Mouse (Mus musculus) embryonic facial prominence, embryonic 14.5 days (tissue): ENCODE data around the gene Mras. TPM values are rescaled to one million over a fixed set of nuclear protein-coding genes. Genes with fewer than 3 reads are reported as not detected.

Experiments
- ATAC-seq: fragments of 200-750 bp; cut with Nextera tagmentation; 2 replicates; pipeline ENCODE4 v1.8.0; 2017; ENCODE audit warnings: low read depth, moderate number of reproducible peaks, moderate TSS enrichment
- DNase-seq: peaks from one replicate; pipeline ENCODE4 v3.0.0-alpha.2; 2015; ENCODE audit warnings: low spot score
- H3K27ac ChIP-seq: fragments of 300-500 bp; sonication (generic); replicated peaks from 2 replicates; pipeline ENCODE4 v1.5.1; 2014; ENCODE audit warnings: low read depth, mild to moderate bottlenecking, low read length, moderate library complexity
- H3K27me3 ChIP-seq: fragments of 300-500 bp; sonication (generic); replicated peaks from 2 replicates; pipeline ENCODE4 v1.6.1; 2014; ENCODE audit warnings: low read length; ENCODE audit not compliant: control insufficient read depth, insufficient read depth
- H3K36me3 ChIP-seq: fragments of 300-500 bp; sonication (generic); 2 replicates; pipeline ENCODE4 v1.6.1; 2014; ENCODE audit warnings: low read length, mixed read lengths; ENCODE audit not compliant: control insufficient read depth, insufficient read depth
- H3K4me1 ChIP-seq: fragments of 300-500 bp; sonication (generic); 2 replicates; pipeline ENCODE4 v1.6.1; 2014; ENCODE audit warnings: antibody characterized with exemption, low read length; ENCODE audit not compliant: control insufficient read depth, insufficient read depth
- H3K4me2 ChIP-seq: fragments of 300-500 bp; sonication (generic); 2 replicates; pipeline ENCODE4 v1.6.1; 2014; ENCODE audit warnings: low read depth, mild to moderate bottlenecking, low read length, moderate library complexity, mixed read lengths
- H3K4me3 ChIP-seq: fragments of 300-500 bp; sonication (generic); 2 replicates; pipeline ENCODE4 v1.5.1; 2014; ENCODE audit warnings: low read depth, mild to moderate bottlenecking, low read length
- H3K9ac ChIP-seq: fragments of 300-500 bp; sonication (generic); 2 replicates; pipeline ENCODE4 v1.6.1; 2014; ENCODE audit warnings: low read depth, mild to moderate bottlenecking, low read length, moderate library complexity, mixed read lengths
- H3K9me3 ChIP-seq: fragments of 300-500 bp; sonication (generic); 2 replicates; pipeline ENCODE4 v1.6.1; 2016; ENCODE audit warnings: low read length; ENCODE audit not compliant: control insufficient read depth
- WGBS: fragments of 180-500 bp; shearing (Covaris S2); extraction: QIAGEN DNeasy Blood & Tissue Kit; methylation state at CpG from one replicate; pipeline ENCODE4 v1.1.7; 2014; 5-methylcytosine and 5-hydroxymethylcytosine counted together
- polyA plus RNA-seq: library from polyadenylated mRNA; unstranded; fragments of >200 nt; fragmentation: Nextera tagmentation; extraction: Ambion mirVana; gene quantifications from 2 replicates; pipeline ENCODE4 v1.2.1, GENCODE M21; 2014

Gene Mras
- polyA plus RNA-seq, 1 experiment from 2014 or later, result 30.6 TPM

DNA sequence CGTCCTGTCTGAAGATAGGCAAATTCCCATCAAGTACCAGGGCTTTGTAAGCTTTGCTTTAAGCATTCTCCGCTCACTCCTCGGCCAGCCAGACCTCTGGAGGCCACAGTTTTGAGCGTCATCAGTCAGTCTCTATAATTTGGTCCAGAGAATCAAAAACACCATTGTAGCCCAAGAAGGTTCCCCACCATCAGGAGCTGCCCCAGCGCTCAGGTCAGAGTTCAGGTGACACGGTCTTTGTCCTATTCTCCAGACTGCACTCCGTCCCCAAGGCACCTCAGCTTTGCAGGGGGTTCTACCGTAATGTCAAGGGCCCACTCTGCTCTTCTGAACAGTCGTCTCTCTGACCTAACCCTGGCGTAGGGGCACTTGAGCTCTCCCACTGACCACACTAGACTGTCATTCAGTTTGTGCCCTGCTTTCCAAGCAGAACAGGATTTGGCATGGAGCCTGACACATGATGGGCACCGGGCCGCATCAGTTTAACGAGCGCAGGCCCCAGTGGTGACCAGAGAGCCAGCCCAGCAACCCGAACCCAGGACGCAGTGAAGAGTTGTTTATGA, 1.5 kb downstream of the Mras start:
- peak; percentile 14 for ATAC-seq
- H3K9me3 ChIP-seq, result no peaks in the 10 kb centered on the region
- H3K4me1 ChIP-seq, result peaks cover 19% of the 10 kb centered on the region
- peak overlapping the region; percentile 88 for H3K4me2 ChIP-seq
- 8% methylated on average over 16 of the region's 16 CpGs for WGBS
- H3K27ac ChIP-seq, result peak overlapping the region; percentile 89
- peak; percentile 43 for DNase-seq
- peak overlapping the region; percentile 80 for H3K4me3 ChIP-seq
- H3K27me3 ChIP-seq, result peaks cover 3% of the 10 kb centered on the region; the same call in 1 of the 2 replicates
- peak overlapping the region; percentile 90 for H3K9ac ChIP-seq
- no peaks in the 10 kb centered on the region for H3K36me3 ChIP-seq

DNA sequence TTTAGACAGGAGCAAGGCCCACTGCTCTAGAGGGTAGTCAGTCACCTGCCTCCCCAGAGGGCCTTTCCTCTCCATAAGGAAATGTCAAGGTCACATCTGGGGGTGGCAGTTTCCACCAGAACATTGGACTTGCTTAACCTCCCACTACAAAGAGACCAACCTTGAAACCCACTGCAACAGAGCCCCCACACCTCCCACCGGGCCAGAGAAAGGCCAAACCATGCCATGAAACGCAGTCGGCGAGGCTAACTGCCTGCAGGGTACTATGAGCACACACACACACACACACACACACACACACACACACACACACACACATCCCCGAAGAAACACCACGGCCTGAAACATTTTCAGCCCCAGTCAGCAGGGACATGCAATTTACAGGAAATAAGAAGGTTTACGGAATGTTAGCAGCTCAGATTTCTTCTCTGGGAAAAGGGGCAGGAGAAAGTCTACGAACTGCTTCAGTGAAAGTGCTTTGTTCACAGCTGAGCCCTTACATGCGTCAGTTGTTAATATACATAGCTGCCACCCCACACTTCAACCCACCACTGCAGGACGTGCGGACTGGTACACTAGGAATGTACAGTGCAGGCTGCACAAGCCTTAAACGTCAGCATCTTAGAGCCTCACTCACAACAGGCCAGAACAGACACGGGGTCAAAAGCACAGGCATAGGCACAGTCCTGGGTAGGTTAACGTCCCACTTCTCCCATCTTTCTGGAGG, 2.1 kb downstream of the Mras start:
- 11% methylated on average over 14 of the region's 14 CpGs for WGBS
- Histone ChIP-seq H3K4me2 (peak overlapping the region; percentile 88), H3K4me3 (peak overlapping the region; percentile 80), H3K9me3 (no peaks in the 10 kb centered on the region), H3K4me1 (peaks cover 19% of the 10 kb centered on the region), H3K27ac (peak overlapping the region; percentile 89), H3K27me3 (peaks cover 3% of the 10 kb centered on the region; the same call in 1 of the 2 replicates), H3K36me3 (no peaks in the 10 kb centered on the region), H3K9ac (peak overlapping the region; percentile 90)
- peak; percentile 68 for ATAC-seq
- DNase-seq, result peak; percentile 79

DNA sequence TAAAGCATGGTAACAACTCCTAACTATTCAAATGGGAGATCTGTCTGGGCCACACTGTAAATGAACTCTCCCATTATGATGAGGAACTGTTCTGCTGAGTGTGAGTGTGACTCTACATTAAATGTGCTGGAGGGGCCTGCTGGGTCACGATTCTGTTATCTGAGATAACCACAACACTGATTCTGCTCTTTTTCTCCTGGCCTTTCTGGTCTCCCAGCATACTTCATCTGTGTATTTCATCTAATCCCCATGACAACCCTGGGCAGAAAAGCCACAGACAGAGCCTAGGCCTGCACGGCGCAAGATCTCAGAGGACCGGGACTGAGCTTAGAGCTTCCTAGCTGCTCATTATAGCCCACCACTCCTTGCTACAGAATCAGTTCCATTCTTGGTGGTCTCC, 4.7 kb downstream of the Mras start:
- Histone ChIP-seq H3K27me3 (no peaks in the 10 kb centered on the region), H3K4me2 (no peak overlapping the region), H3K4me3 (no peak overlapping the region), H3K9ac (no peak overlapping the region), H3K4me1 (peaks cover 27% of the 10 kb centered on the region), H3K36me3 (no peaks in the 10 kb centered on the region), H3K27ac (no peak overlapping the region), H3K9me3 (no peaks in the 10 kb centered on the region)
- DNase-seq (peak; percentile 29), ATAC-seq (no peak)
- WGBS, result 74% methylated on average over 4 of the region's 4 CpGs

DNA sequence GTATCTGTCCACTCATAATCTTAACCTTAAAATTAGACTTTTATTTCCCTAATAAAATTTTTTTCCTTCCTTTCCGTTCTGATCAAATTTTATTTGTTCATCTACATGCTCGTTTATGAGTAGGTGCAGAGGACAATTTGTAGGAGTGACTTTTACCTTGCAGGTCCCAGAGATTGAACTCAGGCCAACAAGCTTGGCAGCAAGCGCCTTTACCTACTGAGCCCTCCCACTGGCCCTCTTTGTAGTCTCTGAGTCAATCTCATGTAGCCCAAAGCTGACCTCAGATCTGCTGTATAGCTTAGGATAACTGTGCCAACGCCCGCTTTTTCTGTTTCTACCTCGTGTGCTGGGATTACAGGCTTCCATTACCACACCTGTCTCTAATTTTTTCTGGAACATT, 5.2 kb downstream of the Mras start:
- H3K27me3 ChIP-seq, result no peaks in the 10 kb centered on the region
- no peaks in the 10 kb centered on the region for H3K9me3 ChIP-seq
- H3K27ac ChIP-seq, result no peak overlapping the region
- DNase-seq (no peak), ATAC-seq (no peak)
- no peak overlapping the region for H3K9ac ChIP-seq
- no peak overlapping the region for H3K4me2 ChIP-seq
- peaks cover 27% of the 10 kb centered on the region for H3K4me1 ChIP-seq
- 77% methylated on average over 6 of the region's 6 CpGs for WGBS
- no peak overlapping the region for H3K4me3 ChIP-seq
- no peaks in the 10 kb centered on the region for H3K36me3 ChIP-seq

DNA sequence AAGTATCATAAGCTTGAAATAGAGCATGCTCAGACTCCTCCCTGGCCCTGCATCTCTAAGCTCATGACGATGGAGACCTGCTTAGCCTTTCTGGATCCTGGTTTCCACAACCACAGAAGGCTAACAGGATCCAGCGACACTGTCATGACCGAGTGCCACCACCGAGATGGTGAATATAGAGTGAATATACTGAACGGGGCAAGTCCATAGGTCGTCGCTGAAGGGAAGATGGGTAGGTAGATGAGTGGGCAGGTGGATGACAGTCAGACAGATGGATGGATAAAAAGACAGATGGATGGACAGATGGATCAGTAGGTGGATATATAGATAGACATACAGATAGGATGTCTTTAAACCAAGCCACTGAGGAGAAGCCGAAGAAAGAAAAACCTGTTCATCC, 5.8 kb downstream of the Mras start:
- no peaks in the 10 kb centered on the region for H3K36me3 ChIP-seq
- H3K9me3 ChIP-seq, result no peaks in the 10 kb centered on the region
- H3K4me1 ChIP-seq, result peaks cover 27% of the 10 kb centered on the region
- H3K27ac ChIP-seq, result no peak overlapping the region
- no peak overlapping the region for H3K4me2 ChIP-seq
- H3K4me3 ChIP-seq, result no peak overlapping the region
- no peak overlapping the region for H3K9ac ChIP-seq
- 89% methylated on average over 8 of the region's 8 CpGs for WGBS
- DNase-seq (no peak), ATAC-seq (no peak)
- no peaks in the 10 kb centered on the region for H3K27me3 ChIP-seq

DNA sequence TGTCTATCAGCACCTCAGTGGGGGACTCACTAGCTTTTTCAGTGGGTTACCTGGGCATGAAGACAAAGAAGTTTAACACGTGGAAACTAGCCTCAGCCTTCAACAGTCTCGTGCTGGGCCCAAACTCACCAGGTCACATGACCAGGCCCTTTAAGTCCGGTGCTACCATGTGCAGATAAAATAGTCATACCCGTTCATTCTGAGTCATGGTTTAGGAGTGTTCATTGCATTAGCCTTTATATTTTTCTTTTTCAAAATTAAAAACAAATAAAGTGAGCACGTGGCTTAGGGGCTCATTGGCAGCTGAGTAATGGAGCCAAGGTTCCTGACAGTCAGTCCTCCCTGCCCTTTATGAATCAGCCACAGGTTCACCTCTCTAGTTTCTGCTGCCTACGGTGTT, 6.4 kb downstream of the Mras start:
- no peak overlapping the region for H3K4me3 ChIP-seq
- H3K4me2 ChIP-seq, result no peak overlapping the region
- H3K27ac ChIP-seq, result no peak overlapping the region
- H3K9me3 ChIP-seq, result no peaks in the 10 kb centered on the region
- H3K27me3 ChIP-seq, result no peaks in the 10 kb centered on the region
- no peak overlapping the region for H3K9ac ChIP-seq
- H3K4me1 ChIP-seq, result peaks cover 27% of the 10 kb centered on the region
- no peak for ATAC-seq
- WGBS, result 71% methylated on average over 6 of the region's 6 CpGs
- DNase-seq, result no peak
- H3K36me3 ChIP-seq, result no peaks in the 10 kb centered on the region

DNA sequence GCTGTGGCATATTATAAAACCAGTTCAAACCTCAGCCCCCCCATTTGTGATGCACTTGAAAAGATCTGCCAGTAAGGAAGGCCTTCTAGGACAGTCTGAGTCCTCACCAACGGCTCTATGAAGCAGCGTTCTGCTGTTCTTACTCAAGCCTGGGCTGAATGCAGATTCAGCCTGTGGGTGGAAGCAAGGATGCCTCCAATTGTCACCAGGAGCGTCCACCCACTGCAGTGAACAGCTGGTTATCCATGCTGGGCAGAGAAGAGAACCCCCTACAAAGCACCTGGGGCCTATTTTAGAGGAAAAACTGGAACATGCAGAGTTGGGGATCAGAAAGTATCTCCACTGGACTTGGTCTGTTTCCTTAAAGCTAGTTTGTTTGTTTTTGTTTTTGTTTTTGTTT, 7.3 kb downstream of the Mras start:
- Histone ChIP-seq H3K9me3 (no peaks in the 10 kb centered on the region), H3K27me3 (no peaks in the 10 kb centered on the region), H3K36me3 (no peaks in the 10 kb centered on the region), H3K4me3 (no peak overlapping the region), H3K4me2 (no peak overlapping the region), H3K9ac (no peak overlapping the region), H3K4me1 (peaks cover 30% of the 10 kb centered on the region), H3K27ac (no peak overlapping the region)
- DNase-seq (no peak), ATAC-seq (no peak)
- WGBS, result 81% methylated on average over 3 of the region's 3 CpGs

DNA sequence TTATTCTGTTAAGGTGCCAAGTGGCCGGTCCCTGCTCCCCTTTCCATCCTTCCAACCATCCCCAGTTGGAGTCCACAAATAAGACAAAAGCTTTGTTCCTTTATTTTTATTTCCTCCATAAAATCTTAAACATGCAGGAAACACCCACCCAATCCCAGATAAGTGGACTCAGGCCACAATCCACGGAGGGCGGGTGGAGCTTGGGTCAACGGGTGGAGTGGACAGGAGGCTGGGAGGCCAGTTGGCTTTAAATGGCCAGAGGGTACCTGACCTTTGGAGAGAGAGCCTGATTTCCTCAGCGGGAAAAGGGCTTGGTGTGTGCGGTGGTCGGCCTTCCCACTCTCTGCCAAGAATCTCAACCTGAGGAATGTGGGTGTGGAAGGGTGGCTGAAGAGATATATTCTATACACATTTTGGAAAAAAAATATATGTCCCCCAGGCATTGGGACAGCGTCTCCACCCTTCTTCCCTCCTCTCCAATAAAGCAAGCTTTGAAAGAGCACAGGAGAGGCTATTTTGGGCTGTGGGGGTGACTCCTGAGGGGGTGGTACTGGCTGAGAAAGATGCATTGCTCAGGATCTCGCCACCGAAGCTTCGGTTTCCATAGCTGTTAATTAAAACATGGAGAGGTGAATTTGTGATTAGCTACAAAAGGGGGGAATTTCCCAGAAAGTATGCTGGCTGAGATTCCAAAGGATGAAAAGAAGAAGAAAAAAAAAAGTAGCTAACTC, 8.4 kb downstream of the Mras start:
- DNase-seq, result no peak
- H3K9ac ChIP-seq, result no peak overlapping the region
- ATAC-seq, result no peak
- no peak overlapping the region for H3K27ac ChIP-seq
- WGBS, result 57% methylated on average over 11 of the region's 11 CpGs
- no peaks in the 10 kb centered on the region for H3K36me3 ChIP-seq
- no peak overlapping the region for H3K4me3 ChIP-seq
- H3K9me3 ChIP-seq, result no peaks in the 10 kb centered on the region
- no peak overlapping the region for H3K4me2 ChIP-seq
- H3K27me3 ChIP-seq, result no peaks in the 10 kb centered on the region
- H3K4me1 ChIP-seq, result peaks cover 30% of the 10 kb centered on the region
